Mouse (Mus musculus): ENCODE data around the gene Smoc2. TPM values are rescaled to one million over a fixed set of nuclear protein-coding genes. Genes with fewer than 3 reads are reported as not detected.

Smoc2 gene
- total and polyA plus RNA-seq, 3 experiments = not detected

DNA sequence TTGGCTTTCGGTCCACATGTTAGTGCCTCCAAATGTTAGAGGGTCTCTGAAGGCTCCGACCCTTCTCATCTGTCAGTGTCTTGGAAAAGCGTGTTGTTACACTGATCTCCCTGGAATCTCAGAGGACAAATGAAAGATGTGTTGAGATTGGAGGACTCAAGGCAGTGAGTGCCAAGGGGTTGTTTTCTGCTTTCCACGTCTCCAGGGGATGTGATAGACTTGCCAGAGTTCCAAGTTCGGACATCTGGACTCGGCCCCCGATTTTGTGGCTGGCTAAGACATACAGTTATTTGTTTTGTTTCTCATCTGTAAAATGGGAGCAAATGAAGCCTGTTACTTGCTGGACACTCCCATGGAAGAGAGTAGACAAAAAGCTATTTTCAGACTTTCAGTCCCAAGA lies 2.0 kb upstream of the Smoc2 start:
- Histone ChIP-seq H3K36me3 (ENCODE audit: control insufficient read depth in 1 of 2, insufficient read depth in 2 of 2, low read length in 2 of 2) (no peaks in the 10 kb centered on the region), H3K79me2 (ENCODE audit: control insufficient read depth, insufficient read depth, low read length, poor library complexity) (no peaks in the 10 kb centered on the region), H3K27me3 (ENCODE audit: control insufficient read depth in 1 of 2, insufficient read depth in 2 of 2, low read length in 2 of 2) (no peaks in the 10 kb centered on the region; a peak in 1 of 4 replicates), H3K9ac (ENCODE audit: control insufficient read depth, low read depth, low read length, poor library complexity, severe bottlenecking) (no peak overlapping the region), H3K4me1 (ENCODE audit: control insufficient read depth in 1 of 2, insufficient read depth in 2 of 2, low read length in 2 of 2) (no peaks in the 10 kb centered on the region), H3K9me3 (replicated peaks; ENCODE audit: insufficient read depth, low read length) (no peaks in the 10 kb centered on the region), H3K4me3 (ENCODE audit: control insufficient read depth in 1 of 2, insufficient read depth in 1 of 2, low read depth in 2 of 2, low read length in 2 of 2) (no peak overlapping the region), H3K27ac (ENCODE audit: control insufficient read depth, low read depth, low read length) (no peak overlapping the region)
- no peak for DNase-seq (ENCODE audit: low read depth, low spot score)
- TF ChIP-seq TAL1 (IDR thresholded peaks at IDR 0.05; ENCODE audit: low read length) (no peak), POLR2AphosphoS2 (IDR thresholded peaks at IDR 0.05; ENCODE audit: low read length) (no peak), BHLHE40 (IDR thresholded peaks at IDR 0.05; ENCODE audit: borderline replicate concordance, low read depth, low read length) (no peak), CHD1 (IDR thresholded peaks at IDR 0.05; ENCODE audit: low read depth, low read length) (no peak), RCOR1 (IDR thresholded peaks at IDR 0.05; ENCODE audit: low read depth, low read length) (no peak), CTCF (IDR thresholded peaks at IDR 0.05 in 2 of 3, conservative IDR thresholded peaks at IDR 0.05 in 1 of 3; ENCODE audit: control insufficient read depth in 1 of 3, insufficient read depth in 1 of 3, low read depth in 2 of 3, low read length in 3 of 3, poor library complexity in 1 of 3, severe bottlenecking in 1 of 3) (no peak), SMC3 (IDR thresholded peaks at IDR 0.05; ENCODE audit: low read depth, low read length) (no peak), KAT2A (conservative IDR thresholded peaks at IDR 0.05; ENCODE audit: low read depth, low read length) (no peak), UBTF (IDR thresholded peaks at IDR 0.05; ENCODE audit: borderline replicate concordance, insufficient read depth, low read depth, low read length) (no peak), MEF2A (IDR thresholded peaks at IDR 0.05; ENCODE audit: extremely low read depth, insufficient replicate concordance, low read depth, low read length, poor library complexity, severe bottlenecking) (no peak), ETS1 (IDR thresholded peaks at IDR 0.05; ENCODE audit: low read depth, low read length) (no peak), MAX (IDR thresholded peaks at IDR 0.05; ENCODE audit: low read length) (no peak), TBP (IDR thresholded peaks at IDR 0.05; ENCODE audit: low read depth, low read length) (no peak)

DNA sequence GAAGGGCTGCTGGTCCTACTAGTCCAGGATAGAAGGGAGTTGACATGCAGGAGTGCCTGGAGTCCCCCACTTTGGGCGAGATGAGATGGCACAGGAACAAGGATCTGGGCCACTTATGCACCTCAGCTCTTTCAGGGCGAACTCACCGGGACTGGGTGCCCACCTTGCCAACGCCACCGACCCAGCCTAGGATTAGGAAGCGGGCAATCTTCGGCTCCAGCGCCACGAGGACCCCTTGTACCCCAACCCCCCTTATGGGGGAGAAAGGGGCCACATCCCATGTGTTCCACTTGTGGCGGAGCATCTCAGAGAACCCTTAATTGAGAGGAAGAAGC lies 627 bp downstream of the Smoc2 start:
- Histone ChIP-seq H3K27me3 (ENCODE audit: control insufficient read depth in 1 of 2, insufficient read depth in 2 of 2, low read length in 2 of 2) (no peaks in the 10 kb centered on the region; a peak in 1 of 4 replicates), H3K79me2 (ENCODE audit: control insufficient read depth, insufficient read depth, low read length, poor library complexity) (no peaks in the 10 kb centered on the region), H3K4me3 (ENCODE audit: control insufficient read depth in 1 of 2, insufficient read depth in 1 of 2, low read depth in 2 of 2, low read length in 2 of 2) (no peak overlapping the region), H3K4me1 (ENCODE audit: control insufficient read depth in 1 of 2, insufficient read depth in 2 of 2, low read length in 2 of 2) (no peaks in the 10 kb centered on the region), H3K9me3 (replicated peaks; ENCODE audit: insufficient read depth, low read length) (no peaks in the 10 kb centered on the region), H3K36me3 (ENCODE audit: control insufficient read depth in 1 of 2, insufficient read depth in 2 of 2, low read length in 2 of 2) (no peaks in the 10 kb centered on the region), H3K9ac (ENCODE audit: control insufficient read depth, low read depth, low read length, poor library complexity, severe bottlenecking) (no peak overlapping the region), H3K27ac (ENCODE audit: control insufficient read depth, low read depth, low read length) (no peak overlapping the region)
- no peak for DNase-seq (ENCODE audit: low read depth, low spot score)
- no peak for TF ChIP-seq MYC (IDR thresholded peaks at IDR 0.05; ENCODE audit: low read depth, low read length)
- TF ChIP-seq SMC3 (IDR thresholded peaks at IDR 0.05; ENCODE audit: low read depth, low read length) = no peak
- no peak for TF ChIP-seq MEF2A (IDR thresholded peaks at IDR 0.05; ENCODE audit: extremely low read depth, insufficient replicate concordance, low read depth, low read length, poor library complexity, severe bottlenecking)
- TF ChIP-seq KAT2A (conservative IDR thresholded peaks at IDR 0.05; ENCODE audit: low read depth, low read length) = no peak
- TF ChIP-seq TCF12 (IDR thresholded peaks at IDR 0.05; ENCODE audit: low read depth, low read length) = no peak
- TF ChIP-seq GABPA (IDR thresholded peaks at IDR 0.05; ENCODE audit: low read depth, low read length) = no peak

Measured in MEL (cell line).